Comparison of ENCODE assay signal across 7 mouse cellular contexts in genomic region chr16:38453203-38453553, GRCm38 (mm10). TPM values are rescaled to one million over a fixed set of nuclear protein-coding genes. Genes with fewer than 3 reads are reported as not detected.
DNase-seq lines count a peak whose midpoint lies in the region; ATAC-seq and TF ChIP-seq lines count a peak whose summit lies in the region.

No protein-coding gene starts in this region.

- H3K27me3 ChIP-seq in lung, embryonic 15.5 days: no peaks in the 10 kb centered on the region
- no peaks in the 10 kb centered on the region for H3K27me3 ChIP-seq in forebrain, embryonic 10.5 days (ENCODE audit: poor library complexity, severe bottlenecking)
- H3K27me3 ChIP-seq in limb, embryonic 12.5 days: no peaks in the 10 kb centered on the region
- no peaks in the 10 kb centered on the region for H3K27me3 ChIP-seq in small intestine, adult 2 months (ENCODE audit: control insufficient read depth, insufficient read depth, low read length)

- peaks cover 18% of the 10 kb centered on the region for H3K36me3 ChIP-seq in lung, embryonic 15.5 days
- H3K36me3 ChIP-seq in forebrain, embryonic 10.5 days (replicated peaks): peaks cover 26% of the 10 kb centered on the region
- peaks cover 24% of the 10 kb centered on the region for H3K36me3 ChIP-seq in limb, embryonic 12.5 days
- H3K36me3 ChIP-seq in small intestine, adult 2 months (ENCODE audit: control insufficient read depth, insufficient read depth, low read length): peaks cover 4% of the 10 kb centered on the region; the same call in 1 of the 2 replicates

- H3K4me3 ChIP-seq in lung, embryonic 15.5 days: peak overlapping the region; percentile 74
- H3K4me3 ChIP-seq in forebrain, embryonic 10.5 days: peak overlapping the region; percentile 73
- peak overlapping the region; percentile 68 for H3K4me3 ChIP-seq in limb, embryonic 12.5 days (replicated peaks)
- H3K4me3 ChIP-seq in small intestine, adult 2 months (ENCODE audit: low read depth, low read length): peak overlapping the region; percentile 92

- H3K27ac ChIP-seq in lung, embryonic 15.5 days: peak overlapping the region; percentile 88; the same call in 1 of the 2 replicates
- H3K27ac ChIP-seq in forebrain, embryonic 10.5 days: peak overlapping the region; percentile 96
- peak overlapping the region; percentile 95 for H3K27ac ChIP-seq in limb, embryonic 12.5 days
- peak overlapping the region; percentile 82 for H3K27ac ChIP-seq in small intestine, adult 2 months (ENCODE audit: insufficient read depth, low read depth, low read length)

- no peak for TF ChIP-seq POLR2A in small intestine, adult 2 months (IDR thresholded peaks at IDR 0.05; ENCODE audit: low read depth, low read length)

- no peaks in the 10 kb centered on the region for H3K9me3 ChIP-seq in lung, embryonic 15.5 days
- H3K9me3 ChIP-seq in forebrain, embryonic 10.5 days: no peaks in the 10 kb centered on the region
- no peaks in the 10 kb centered on the region for H3K9me3 ChIP-seq in limb, embryonic 12.5 days

- peak overlapping the region; percentile 78 for H3K9ac ChIP-seq in lung, embryonic 15.5 days
- H3K9ac ChIP-seq in limb, embryonic 12.5 days (replicated peaks): peak overlapping the region; percentile 90

- TF ChIP-seq CTCF in small intestine, adult 2 months (IDR thresholded peaks at IDR 0.05; ENCODE audit: extremely low read depth, insufficient read length, insufficient replicate concordance, low read depth, low read length): no peak

- no peak for ATAC-seq in lung, embryonic 15.5 days (ENCODE audit: borderline replicate concordance, extremely low read depth, low FRiP score, low TSS enrichment)
- ATAC-seq in limb, embryonic 12.5 days (ENCODE audit: insufficient number of reproducible peaks, insufficient read depth, low FRiP score, low TSS enrichment, low read depth): no peak; the same call in 1 of the 2 replicates
- ATAC-seq in erythroid progenitor cell, adult 5-6 weeks (replicated peaks; ENCODE audit: low FRiP score, poor library complexity, severe bottlenecking): no peak

- 21% methylated on average over 3 of the region's 3 CpGs for WGBS in lung, embryonic 15.5 days
- 34% methylated on average over 3 of the region's 3 CpGs for WGBS in forebrain, embryonic 10.5 days
- WGBS in limb, embryonic 12.5 days: 36% methylated on average over 3 of the region's 3 CpGs
- WGBS in small intestine, adult 2 months: 15% methylated on average over 3 of the region's 3 CpGs

- peaks cover 8% of the 10 kb centered on the region for H3K4me1 ChIP-seq in lung, embryonic 15.5 days
- H3K4me1 ChIP-seq in forebrain, embryonic 10.5 days: peaks cover 31% of the 10 kb centered on the region
- H3K4me1 ChIP-seq in limb, embryonic 12.5 days (replicated peaks): peaks cover 17% of the 10 kb centered on the region
- H3K4me1 ChIP-seq in small intestine, adult 2 months (ENCODE audit: control insufficient read depth, insufficient read depth, insufficient read length, low read length): peaks cover 5% of the 10 kb centered on the region; the same call in 1 of the 2 replicates

- H3K4me2 ChIP-seq in lung, embryonic 15.5 days: peak overlapping the region; percentile 59
- H3K4me2 ChIP-seq in limb, embryonic 12.5 days: peak overlapping the region; percentile 61

- DNase-seq in lung, adult 18-20 months: no peak
- no peak for DNase-seq in forebrain, embryonic 10.5 days (ENCODE audit: extremely low spot score, low spot score)
- no peak for DNase-seq in adrenal gland, postnatal 10 days

RNA-seq across cellular contexts. Expression of gene Adprh, which starts 0.7 kb away (rescaled TPM):
- 91.7 and 93.7 TPM in 2 replicates for polyA plus RNA-seq in lung, embryonic 15.5 days (2015; fragmentation: Nextera tagmentation; extraction: Ambion mirVana)
- polyA plus RNA-seq in forebrain, embryonic 10.5 days (2016; fragmentation: Nextera tagmentation; extraction: Ambion mirVana): 149 and 153 TPM in 2 replicates
- polyA plus RNA-seq in limb, embryonic 12.5 days (2016; fragmentation: Nextera tagmentation; extraction: Ambion mirVana): 142 and 147 TPM in 2 replicates
- polyA plus RNA-seq in small intestine, adult 2 months (2012; rRNA removed): 11.8 and 20.2 TPM in 2 replicates
- 1.8 and 6.7 TPM in 2 replicates for total RNA-seq in erythroid progenitor cell, adult 5-6 weeks (2015; ENCODE audit: low replicate concordance)
- 1.9 and 4.1 TPM in 2 replicates for total RNA-seq in erythroid progenitor cell, adult 5-6 weeks (2017; ENCODE audit: low replicate concordance)
- total RNA-seq in adrenal gland, postnatal 10 days (2021): 10 to 100 TPM; 37.0 to 40.0 TPM

RNA-seq across cellular contexts. Expression of gene Cd80, which starts 2.2 kb away (rescaled TPM):
- polyA plus RNA-seq in lung, embryonic 15.5 days (2015; fragmentation: Nextera tagmentation; extraction: Ambion mirVana): 0.29 and 0.39 TPM in 2 replicates
- 0.32 and 0.61 TPM in 2 replicates for polyA plus RNA-seq in forebrain, embryonic 10.5 days (2016; fragmentation: Nextera tagmentation; extraction: Ambion mirVana)
- 0.38 and 0.41 TPM in 2 replicates for polyA plus RNA-seq in limb, embryonic 12.5 days (2016; fragmentation: Nextera tagmentation; extraction: Ambion mirVana)
- polyA plus RNA-seq in small intestine, adult 2 months (2012; rRNA removed): 0.23 and 0.33 TPM in 2 replicates
- not detected in 2 replicates for total RNA-seq in erythroid progenitor cell, adult 5-6 weeks (2015; ENCODE audit: low replicate concordance)
- total RNA-seq in erythroid progenitor cell, adult 5-6 weeks (2017; ENCODE audit: low replicate concordance): not detected in 2 replicates
- under 1 TPM; 0.73 to 0.96 TPM for total RNA-seq in adrenal gland, postnatal 10 days (2021)

RNA-seq across cellular contexts. Expression of gene Pla1a, which starts 20.2 kb away (rescaled TPM):
- polyA plus RNA-seq in lung, embryonic 15.5 days (2015; fragmentation: Nextera tagmentation; extraction: Ambion mirVana): 0.66 and 0.74 TPM in 2 replicates
- polyA plus RNA-seq in forebrain, embryonic 10.5 days (2016; fragmentation: Nextera tagmentation; extraction: Ambion mirVana): not detected in 2 replicates
- polyA plus RNA-seq in limb, embryonic 12.5 days (2016; fragmentation: Nextera tagmentation; extraction: Ambion mirVana): 0.10 and 0.31 TPM in 2 replicates
- 0.67 and 0.86 TPM in 2 replicates for polyA plus RNA-seq in small intestine, adult 2 months (2012; rRNA removed)
- not detected in 2 replicates for total RNA-seq in erythroid progenitor cell, adult 5-6 weeks (2015; ENCODE audit: low replicate concordance)
- not detected in 2 replicates for total RNA-seq in erythroid progenitor cell, adult 5-6 weeks (2017; ENCODE audit: low replicate concordance)
- total RNA-seq in adrenal gland, postnatal 10 days (2021): 10 to 100 TPM; 19.9 to 29.6 TPM
